Mouse (Mus musculus) intestine, embryonic 15.5 days (tissue): Measurements from ENCODE around the gene Spsb1. TPM values are rescaled to one million over a fixed set of nuclear protein-coding genes. Genes with fewer than 3 reads are reported as not detected.

Experiments
- ATAC-seq: fragments of 200-750 bp; cut with Nextera tagmentation; 2 replicates; pipeline ENCODE4 v1.8.0; 2017; ENCODE audit warnings: moderate TSS enrichment, moderate library complexity
- H3K27ac ChIP-seq: fragments of 300-500 bp; sonication (generic); 2 replicates; pipeline ENCODE4 v1.5.1; 2015; ENCODE audit warnings: mild to moderate bottlenecking, inconsistent platforms
- H3K27me3 ChIP-seq: fragments of 300-500 bp; sonication (generic); replicated peaks from 2 replicates; pipeline ENCODE4 v1.6.1; 2015; ENCODE audit warnings: inconsistent platforms
- H3K36me3 ChIP-seq: fragments of 300-500 bp; sonication (generic); 2 replicates; pipeline ENCODE4 v1.6.1; 2015; ENCODE audit warnings: inconsistent platforms
- H3K4me1 ChIP-seq: fragments of 300-500 bp; sonication (generic); replicated peaks from 2 replicates; pipeline ENCODE4 v1.6.1; 2015; ENCODE audit warnings: inconsistent platforms
- H3K4me2 ChIP-seq: fragments of 300-500 bp; sonication (generic); replicated peaks from 2 replicates; pipeline ENCODE4 v1.6.1; 2015; ENCODE audit warnings: mild to moderate bottlenecking, inconsistent platforms
- H3K4me3 ChIP-seq: fragments of 300-500 bp; sonication (generic); replicated peaks from 2 replicates; pipeline ENCODE4 v1.5.1; 2015; ENCODE audit warnings: inconsistent platforms
- H3K9ac ChIP-seq: fragments of 300-500 bp; sonication (generic); 2 replicates; pipeline ENCODE4 v1.6.1; 2015; ENCODE audit warnings: inconsistent platforms
- H3K9me3 ChIP-seq: fragments of 300-500 bp; sonication (generic); 2 replicates; pipeline ENCODE4 v1.6.1; 2016; ENCODE audit warnings: inconsistent platforms
- WGBS: fragments of 180-500 bp; shearing (Covaris S2); methylation state at CpG from one replicate; pipeline ENCODE4 v1.1.7; 2015; 5-methylcytosine and 5-hydroxymethylcytosine counted together
- polyA plus RNA-seq: library from polyadenylated mRNA; unstranded; fragments of >200 nt; fragmentation: Nextera tagmentation; extraction: Ambion mirVana; gene quantifications from 2 replicates; pipeline ENCODE4 v1.2.1, GENCODE M21; 2015

Gene Spsb1
- polyA plus RNA-seq, 1 experiment from 2014 or later = 18.2 TPM

DNA sequence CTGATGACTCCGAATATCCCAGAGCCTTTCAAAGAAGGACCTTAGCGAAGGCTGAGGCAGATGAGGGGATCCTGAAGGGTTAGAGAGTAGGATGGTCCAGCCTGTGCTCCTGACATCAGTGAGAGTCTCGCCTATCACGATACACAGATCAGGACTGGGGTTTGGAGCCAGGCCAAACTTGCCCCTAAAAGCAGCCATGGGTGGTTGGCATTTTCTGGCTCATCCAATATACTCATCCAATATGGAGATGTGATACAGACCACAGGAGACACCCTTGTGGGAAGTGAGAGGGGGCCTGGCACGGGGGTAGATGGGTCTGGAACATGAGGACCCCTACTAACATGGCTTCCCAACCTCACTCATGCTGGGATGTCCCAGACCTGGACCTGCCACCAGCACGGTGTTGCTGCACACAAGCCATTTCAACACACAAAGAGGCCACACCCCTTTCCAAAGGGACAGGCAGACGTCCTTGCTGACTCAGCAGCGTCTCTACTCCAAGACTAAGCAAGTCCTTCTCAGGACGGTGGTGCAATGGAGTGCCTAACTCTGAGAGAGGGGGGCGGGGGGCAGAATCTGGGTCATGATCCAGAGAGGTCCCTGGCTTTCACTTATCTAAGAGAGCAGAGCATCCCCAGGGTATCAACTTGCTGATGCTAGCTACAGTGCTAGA, 49.4 kb downstream of the Spsb1 start:
- 85% methylated on average over 10 of the region's 10 CpGs for WGBS
- H3K4me3 ChIP-seq = no peak overlapping the region
- H3K9me3 ChIP-seq = no peaks in the 10 kb centered on the region
- peaks cover 4% of the 10 kb centered on the region; the same call in 1 of the 2 replicates for H3K36me3 ChIP-seq
- H3K4me2 ChIP-seq = no peak overlapping the region
- H3K27ac ChIP-seq = no peak overlapping the region
- no peak for ATAC-seq
- no peak overlapping the region for H3K9ac ChIP-seq
- H3K4me1 ChIP-seq = peaks cover 17% of the 10 kb centered on the region
- H3K27me3 ChIP-seq = no peaks in the 10 kb centered on the region

DNA sequence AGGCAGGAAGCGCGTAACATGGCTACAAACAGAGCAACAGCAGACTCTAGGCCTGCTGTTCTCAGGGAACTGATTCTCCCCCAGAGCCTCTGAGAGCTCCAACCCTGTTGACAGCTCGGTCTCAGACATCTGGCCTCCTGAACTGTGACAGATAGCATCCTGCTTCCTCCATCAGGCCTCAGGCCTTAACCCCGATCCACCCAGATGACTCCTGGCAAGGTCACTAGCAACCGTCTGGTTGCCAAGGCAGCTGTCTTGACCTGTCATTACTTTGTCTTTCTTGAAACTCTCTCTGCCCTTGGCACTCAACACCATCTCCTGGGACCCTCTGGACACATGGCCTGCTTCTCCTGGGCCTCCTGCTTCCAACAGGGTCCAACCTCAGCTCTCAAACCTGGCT, 51.8 kb downstream of the Spsb1 start:
- H3K9ac ChIP-seq = no peak overlapping the region
- no peaks in the 10 kb centered on the region for H3K9me3 ChIP-seq
- peaks cover 4% of the 10 kb centered on the region; the same call in 1 of the 2 replicates for H3K36me3 ChIP-seq
- peak overlapping the region; percentile 36; the same call in 1 of the 2 replicates for H3K27ac ChIP-seq
- no peak overlapping the region for H3K4me2 ChIP-seq
- H3K27me3 ChIP-seq = no peaks in the 10 kb centered on the region
- peaks cover 17% of the 10 kb centered on the region for H3K4me1 ChIP-seq
- WGBS = 45% methylated on average over 5 of the region's 5 CpGs
- H3K4me3 ChIP-seq = no peak overlapping the region
- ATAC-seq = no peak

DNA sequence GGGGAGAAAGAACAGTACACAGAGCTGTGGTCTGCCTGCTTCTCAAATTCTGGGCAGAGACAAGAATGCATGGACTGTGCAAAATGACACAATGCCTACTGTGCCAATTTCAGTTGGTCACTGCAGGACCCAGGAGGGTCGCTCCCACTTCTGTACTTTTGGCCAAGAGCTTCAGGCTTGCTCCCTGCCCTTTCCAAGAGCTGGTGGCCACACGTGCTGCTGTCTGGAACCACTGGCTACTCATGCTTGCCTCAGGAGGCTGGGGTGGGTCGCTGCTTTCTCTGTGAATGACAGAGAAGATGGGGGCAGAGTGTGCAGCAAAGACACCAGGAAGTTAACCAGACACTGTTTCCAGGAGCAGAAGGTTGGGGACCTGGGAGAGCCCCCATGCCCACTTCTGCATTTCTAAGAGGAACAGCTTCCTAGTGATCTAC, 53.5 kb downstream of the Spsb1 start:
- no peak overlapping the region for H3K4me2 ChIP-seq
- H3K9me3 ChIP-seq = no peaks in the 10 kb centered on the region
- peaks cover 11% of the 10 kb centered on the region for H3K4me1 ChIP-seq
- H3K36me3 ChIP-seq = 0 out of 2 replicates have a peak, but pooled peaks cover under 1% of the 10 kb centered on the region
- no peaks in the 10 kb centered on the region for H3K27me3 ChIP-seq
- ATAC-seq = no peak
- no peak overlapping the region for H3K9ac ChIP-seq
- H3K27ac ChIP-seq = no peak overlapping the region
- 74% methylated on average over 3 of the region's 3 CpGs for WGBS
- H3K4me3 ChIP-seq = no peak overlapping the region

DNA sequence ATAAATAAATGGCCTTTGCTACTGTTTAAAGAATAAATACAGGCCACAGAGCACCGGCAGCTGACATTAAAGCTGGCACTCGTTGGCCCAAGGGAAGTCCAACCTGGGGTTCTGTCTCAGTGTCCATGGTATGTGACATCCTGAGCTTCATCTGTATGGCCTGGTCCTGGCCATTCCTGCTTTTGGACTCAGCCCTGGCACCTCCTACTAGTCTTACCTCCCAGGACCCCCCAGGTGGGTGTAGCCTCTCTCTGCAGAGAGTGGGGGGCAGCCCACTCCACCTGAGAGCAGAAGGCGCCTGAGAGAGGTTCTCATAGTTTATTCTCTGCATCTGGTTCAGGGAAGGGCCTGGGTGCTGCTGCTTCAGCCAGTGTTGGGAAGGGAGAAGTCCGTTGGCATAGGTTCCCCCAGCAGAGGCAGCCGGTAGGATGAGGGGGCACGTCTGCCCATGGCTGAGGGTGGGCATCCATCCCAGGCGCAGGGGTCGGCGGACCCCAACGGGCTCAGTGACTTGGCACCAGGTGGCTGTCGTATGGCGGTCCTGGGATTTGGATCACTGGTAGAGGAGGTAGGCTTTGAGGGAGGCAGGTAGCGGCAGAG, 57.1 kb downstream of the Spsb1 start:
- peaks cover 26% of the 10 kb centered on the region for H3K4me1 ChIP-seq
- 90% methylated on average over 13 of the region's 13 CpGs for WGBS
- H3K27me3 ChIP-seq = no peaks in the 10 kb centered on the region
- H3K9ac ChIP-seq = no peak overlapping the region
- no peaks in the 10 kb centered on the region for H3K36me3 ChIP-seq
- no peak for ATAC-seq
- no peak overlapping the region for H3K4me3 ChIP-seq
- no peaks in the 10 kb centered on the region for H3K9me3 ChIP-seq
- no peak overlapping the region for H3K27ac ChIP-seq
- no peak overlapping the region for H3K4me2 ChIP-seq

DNA sequence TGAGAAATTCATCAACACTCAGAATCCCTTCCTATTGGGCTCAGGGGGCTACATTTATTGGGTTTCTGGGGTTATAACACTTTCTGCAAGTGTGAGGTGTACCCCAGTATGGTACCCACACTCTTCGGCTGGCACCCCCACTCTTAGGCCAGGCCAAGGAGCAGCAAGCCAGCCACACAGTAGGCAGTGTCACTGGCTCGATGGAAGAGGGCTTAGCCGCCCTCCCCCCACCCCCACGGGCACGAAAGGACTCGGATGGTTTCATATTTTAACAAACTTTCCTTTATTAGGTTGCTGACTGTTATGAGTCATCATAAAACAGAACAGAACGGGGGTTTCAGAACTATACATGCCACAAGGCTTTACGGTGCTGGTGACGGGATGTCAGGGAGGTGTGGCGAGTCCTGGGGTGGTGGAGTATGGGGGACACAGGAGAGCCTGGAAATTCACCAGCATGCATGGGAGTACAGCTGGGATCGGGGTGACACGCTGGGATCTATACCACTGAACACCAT, 58.8 kb downstream of the Spsb1 start:
- Histone ChIP-seq H3K27ac (0 out of 2 replicates have a peak overlapping the region, but pooled peaks have one; percentile 6), H3K4me2 (no peak overlapping the region), H3K4me3 (no peak overlapping the region), H3K4me1 (peaks cover 25% of the 10 kb centered on the region), H3K36me3 (no peaks in the 10 kb centered on the region), H3K27me3 (no peaks in the 10 kb centered on the region), H3K9ac (no peak overlapping the region), H3K9me3 (no peaks in the 10 kb centered on the region)
- WGBS = 68% methylated on average over 12 of the region's 12 CpGs
- ATAC-seq = no peak

DNA sequence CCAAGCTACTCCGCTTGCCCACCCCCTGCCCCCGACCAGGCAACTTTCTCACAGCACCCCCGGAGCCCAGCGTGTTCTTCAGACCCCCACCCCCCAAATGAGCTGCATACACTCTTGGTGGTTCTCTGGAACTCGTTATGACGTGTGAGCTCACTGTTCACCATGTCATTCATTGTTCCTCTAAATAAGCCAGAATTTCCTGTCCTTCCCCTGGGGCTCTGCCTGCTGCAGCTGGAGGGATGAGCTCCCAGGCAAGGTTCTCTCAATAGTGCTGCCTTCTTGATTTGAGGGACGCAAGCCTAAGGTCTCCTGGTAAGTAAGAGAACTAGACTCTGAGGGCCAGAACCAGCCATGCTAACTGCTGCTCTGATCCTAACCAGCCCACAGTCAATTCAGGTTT, 59.6 kb downstream of the Spsb1 start:
- 61% methylated on average over 7 of the region's 7 CpGs for WGBS
- Histone ChIP-seq H3K9me3 (no peaks in the 10 kb centered on the region), H3K4me3 (no peak overlapping the region), H3K27me3 (no peaks in the 10 kb centered on the region), H3K36me3 (no peaks in the 10 kb centered on the region), H3K9ac (no peak overlapping the region), H3K4me2 (no peak overlapping the region), H3K27ac (no peak overlapping the region), H3K4me1 (peaks cover 29% of the 10 kb centered on the region)
- ATAC-seq = no peak

DNA sequence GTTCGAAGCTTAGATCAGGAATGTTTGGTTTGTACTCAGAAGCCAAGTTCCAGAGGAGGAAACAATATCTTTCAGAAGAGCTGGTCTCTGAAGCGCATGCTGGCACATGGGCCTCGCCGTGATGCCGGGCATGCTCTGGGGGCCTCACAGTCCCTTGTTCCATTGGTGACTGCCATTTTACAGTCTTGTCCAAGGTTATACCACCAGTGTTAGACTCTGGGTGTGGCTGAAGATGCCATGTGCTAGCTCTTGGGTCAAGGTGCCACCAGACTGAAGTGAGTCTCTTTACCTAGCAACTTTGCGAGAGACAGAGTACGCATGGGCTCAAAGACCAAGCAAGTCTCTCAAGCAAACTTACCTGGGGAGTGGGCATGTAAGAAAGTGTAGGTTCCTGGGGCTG, 60.5 kb downstream of the Spsb1 start:
- H3K27ac ChIP-seq = peak overlapping the region; percentile 82
- no peaks in the 10 kb centered on the region for H3K9me3 ChIP-seq
- no peak for ATAC-seq
- H3K27me3 ChIP-seq = no peaks in the 10 kb centered on the region
- WGBS = 83% methylated on average over 7 of the region's 7 CpGs
- no peak overlapping the region for H3K4me3 ChIP-seq
- H3K36me3 ChIP-seq = no peaks in the 10 kb centered on the region
- peaks cover 37% of the 10 kb centered on the region for H3K4me1 ChIP-seq
- no peak overlapping the region for H3K9ac ChIP-seq
- no peak overlapping the region for H3K4me2 ChIP-seq

DNA sequence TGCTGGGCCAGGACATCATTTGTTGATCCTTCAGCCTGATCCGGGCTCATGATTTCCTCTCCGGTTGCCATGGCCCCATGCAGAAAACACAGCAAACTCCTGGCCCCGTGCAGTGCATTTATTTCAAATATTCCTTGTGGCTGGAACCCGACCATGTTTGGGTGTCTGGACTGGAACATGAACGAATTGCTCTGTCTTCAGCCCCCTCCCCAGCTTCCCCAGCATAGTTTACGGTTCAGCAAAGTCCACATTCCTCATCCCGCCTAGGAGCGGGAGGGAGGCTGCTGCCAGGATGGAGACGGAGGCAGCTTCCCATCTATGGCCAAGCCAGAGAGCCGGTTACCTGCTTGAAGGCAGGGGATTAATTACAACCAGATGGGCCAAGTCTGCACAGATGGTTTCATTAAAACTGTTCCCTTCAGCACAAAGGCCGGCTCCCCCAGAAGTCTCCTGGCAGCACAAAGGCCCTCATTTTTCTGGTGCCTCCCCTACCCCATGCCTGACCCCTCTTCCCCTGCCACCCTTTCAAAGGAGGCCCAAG, 61.2 kb downstream of the Spsb1 start:
- H3K9me3 ChIP-seq = no peaks in the 10 kb centered on the region
- no peak overlapping the region for H3K4me2 ChIP-seq
- H3K4me1 ChIP-seq = peaks cover 39% of the 10 kb centered on the region
- H3K4me3 ChIP-seq = no peak overlapping the region
- H3K27ac ChIP-seq = peak overlapping the region; percentile 82
- ATAC-seq = peak; percentile 73
- no peak overlapping the region for H3K9ac ChIP-seq
- H3K27me3 ChIP-seq = no peaks in the 10 kb centered on the region
- 34% methylated on average over 11 of the region's 11 CpGs for WGBS
- no peaks in the 10 kb centered on the region for H3K36me3 ChIP-seq

DNA sequence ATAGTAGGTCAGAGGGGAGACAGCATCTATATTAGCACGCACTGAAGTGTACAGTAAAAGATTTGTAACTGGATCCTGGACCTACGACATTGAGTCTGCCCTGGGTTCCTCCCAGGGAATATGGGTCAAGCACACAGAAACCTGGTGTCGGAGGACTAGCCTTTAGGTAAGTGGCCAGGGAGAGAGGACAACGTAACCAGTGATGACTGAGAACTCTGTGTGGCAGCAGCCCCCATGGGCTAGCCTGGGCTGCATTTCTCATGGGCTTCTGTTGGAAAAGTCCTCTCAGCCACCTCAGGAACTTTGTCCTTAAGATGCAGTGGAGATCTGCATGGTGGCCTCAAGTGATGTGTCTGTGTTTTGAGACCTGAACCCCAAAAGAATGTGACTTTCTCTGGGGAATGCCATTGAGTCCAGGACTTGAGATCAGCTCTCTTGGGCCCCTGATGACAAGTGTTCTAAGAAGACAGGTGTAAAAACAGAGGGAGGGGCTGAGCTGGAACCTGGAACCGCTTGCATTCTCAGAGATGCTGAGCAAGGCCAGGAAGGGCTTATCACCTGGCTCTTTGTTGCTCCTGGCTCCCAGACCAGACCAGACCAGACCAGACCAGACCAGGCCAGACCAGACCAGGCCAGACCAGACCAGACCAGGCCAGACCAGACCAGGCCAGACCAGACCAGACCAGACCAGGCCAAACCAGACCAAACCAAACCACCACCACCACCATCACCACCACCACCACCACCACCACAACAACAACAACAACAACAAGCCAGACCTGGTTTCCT, 63.5 kb downstream of the Spsb1 start:
- ATAC-seq = no peak
- peaks cover 48% of the 10 kb centered on the region for H3K4me1 ChIP-seq
- H3K36me3 ChIP-seq = no peaks in the 10 kb centered on the region
- peak overlapping the region; percentile 84 for H3K27ac ChIP-seq
- H3K4me3 ChIP-seq = no peak overlapping the region
- no peaks in the 10 kb centered on the region for H3K27me3 ChIP-seq
- no peak overlapping the region for H3K9ac ChIP-seq
- no peaks in the 10 kb centered on the region for H3K9me3 ChIP-seq
- 86% methylated on average over 5 of the region's 5 CpGs for WGBS
- no peak overlapping the region for H3K4me2 ChIP-seq

DNA sequence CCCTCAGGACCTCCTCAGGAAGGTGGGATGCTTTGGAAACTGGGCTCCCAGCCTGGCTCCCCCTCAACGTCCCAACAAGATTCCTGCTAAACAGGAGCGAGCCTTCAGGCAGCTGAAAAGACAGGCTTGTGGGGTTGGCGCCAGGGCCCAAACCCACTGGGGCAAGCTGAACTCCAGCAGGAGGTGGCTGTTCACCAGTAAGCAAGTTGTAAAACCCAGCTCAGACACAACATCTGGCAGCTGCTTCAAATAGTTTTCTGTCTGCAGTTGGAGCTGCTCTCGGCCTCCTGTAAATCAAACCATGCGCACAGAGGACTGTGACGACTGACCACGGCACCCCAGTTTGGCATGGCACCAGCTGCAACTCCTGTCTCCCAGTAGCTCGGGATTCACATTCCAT, 64.3 kb downstream of the Spsb1 start:
- Histone ChIP-seq H3K9ac (no peak overlapping the region), H3K4me2 (no peak overlapping the region), H3K36me3 (no peaks in the 10 kb centered on the region), H3K27me3 (no peaks in the 10 kb centered on the region), H3K4me1 (peaks cover 48% of the 10 kb centered on the region), H3K27ac (peak overlapping the region; percentile 84), H3K9me3 (no peaks in the 10 kb centered on the region), H3K4me3 (no peak overlapping the region)
- no peak for ATAC-seq
- WGBS = 35% methylated on average over 8 of the region's 8 CpGs

DNA sequence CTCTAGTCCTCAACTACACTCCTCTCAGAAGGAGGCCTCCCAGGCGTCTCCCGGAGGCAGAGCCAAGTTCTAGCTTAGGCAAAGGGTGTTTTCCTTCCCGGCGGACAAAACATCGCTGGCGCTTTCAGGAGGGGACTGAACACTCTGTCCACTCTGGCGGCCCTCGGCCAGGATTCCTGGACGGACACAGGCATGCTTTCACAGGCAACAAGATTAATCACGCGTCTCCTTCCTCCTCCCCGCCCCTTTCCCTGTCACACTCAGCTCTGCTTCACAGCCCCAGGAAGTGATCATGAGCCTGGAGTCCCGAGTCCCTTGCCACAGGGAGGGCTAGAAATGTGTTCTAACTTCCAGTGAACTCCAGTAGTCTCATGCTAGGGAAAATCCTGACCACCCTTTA, 65.0 kb downstream of the Spsb1 start:
- Histone ChIP-seq H3K27me3 (no peaks in the 10 kb centered on the region), H3K9me3 (no peaks in the 10 kb centered on the region), H3K4me1 (peaks cover 41% of the 10 kb centered on the region), H3K27ac (peak overlapping the region; percentile 84), H3K36me3 (no peaks in the 10 kb centered on the region), H3K4me2 (peak overlapping the region; percentile 18; the same call in 1 of the 2 replicates), H3K9ac (no peak overlapping the region), H3K4me3 (no peak overlapping the region)
- peak; percentile 42 for ATAC-seq
- 11% methylated on average over 13 of the region's 13 CpGs for WGBS
